ENCODE assay signal across 8 mouse cellular contexts in the genomic region with DNA sequence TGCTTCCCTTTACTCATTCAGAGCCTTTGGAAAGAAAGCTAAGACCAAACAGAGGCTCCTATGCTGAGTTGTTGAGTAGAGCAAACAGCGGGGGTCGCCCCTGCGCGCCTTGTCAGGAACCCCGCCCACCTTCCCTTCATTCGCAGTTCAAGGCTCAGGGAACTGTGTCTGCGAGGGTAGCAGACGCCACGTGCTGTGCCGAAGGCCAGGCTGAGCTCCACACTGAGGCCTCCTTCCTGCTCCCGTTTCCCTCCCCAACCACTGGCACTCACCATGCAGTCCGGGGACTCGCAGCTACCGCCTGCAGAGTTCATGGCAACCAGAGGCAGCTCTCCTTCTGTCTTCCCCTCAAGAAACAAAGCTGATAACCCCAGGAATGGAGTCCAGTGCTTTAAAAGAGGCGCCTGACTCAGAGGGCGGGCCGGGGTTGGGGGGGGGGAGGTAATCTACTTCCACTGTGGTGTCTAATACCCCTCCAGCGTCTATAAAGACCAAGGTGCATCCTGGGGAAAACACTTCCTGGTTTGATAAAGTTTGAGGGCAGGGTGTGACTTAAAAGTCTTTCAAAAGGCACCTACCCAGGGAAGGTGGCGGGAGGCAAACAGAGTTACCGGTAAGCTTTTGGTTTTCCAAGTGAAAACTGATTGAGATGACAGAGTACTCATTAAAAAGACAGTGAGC. TPM values are rescaled to one million over a fixed set of nuclear protein-coding genes. Genes with fewer than 3 reads are reported as not detected.
DNase-seq lines count a peak whose midpoint lies in the region; ATAC-seq and TF ChIP-seq lines count a peak whose summit lies in the region.

A gene (minus strand): TSS at position 324 of the 681 bp plus-strand sequence.

- TF ChIP-seq POLR2A in heart, adult 2 months (IDR thresholded peaks at IDR 0.05; ENCODE audit: insufficient read depth, low read depth, low read length), result no peak

- 8% methylated on average over 20 of the region's 20 CpGs for WGBS in heart, embryonic 13.5 days
- 25% methylated on average over 20 of the region's 20 CpGs for WGBS in heart, adult 2 months
- WGBS in embryonic facial prominence, embryonic 13.5 days, result 14% methylated on average over 20 of the region's 20 CpGs
- 13% methylated on average over 20 of the region's 20 CpGs for WGBS in limb, embryonic 12.5 days
- WGBS in neural tube, embryonic 13.5 days, result 11% methylated on average over 20 of the region's 20 CpGs

- TF ChIP-seq EP300 in heart, adult 2 months (IDR thresholded peaks at IDR 0.05; ENCODE audit: insufficient read depth, low read depth, low read length), result no peak

- H3K9ac ChIP-seq in heart, embryonic 13.5 days, result peak within 1 kb of the TSS; percentile 8; the same call in 1 of the 2 replicates
- H3K9ac ChIP-seq in heart, adult 2 months (ENCODE audit: low read depth, low read length), result no peak within 1 kb of the TSS
- H3K9ac ChIP-seq in embryonic facial prominence, embryonic 13.5 days, result no peak within 1 kb of the TSS
- H3K9ac ChIP-seq in limb, embryonic 12.5 days (replicated peaks), result no peak within 1 kb of the TSS
- no peak within 1 kb of the TSS for H3K9ac ChIP-seq in neural tube, embryonic 13.5 days

- no peaks in the 10 kb centered on the region for H3K9me3 ChIP-seq in heart, embryonic 13.5 days
- no peaks in the 10 kb centered on the region for H3K9me3 ChIP-seq in embryonic facial prominence, embryonic 13.5 days
- no peaks in the 10 kb centered on the region for H3K9me3 ChIP-seq in limb, embryonic 12.5 days
- H3K9me3 ChIP-seq in neural tube, embryonic 13.5 days, result no peaks in the 10 kb centered on the region

- no peak for TF ChIP-seq CTCF in heart, adult 2 months (IDR thresholded peaks at IDR 0.05)

- H3K36me3 ChIP-seq in heart, embryonic 13.5 days, result no peaks in the 10 kb centered on the region
- no peaks in the 10 kb centered on the region for H3K36me3 ChIP-seq in heart, adult 2 months (ENCODE audit: control insufficient read depth, insufficient read depth, low read length)
- H3K36me3 ChIP-seq in embryonic facial prominence, embryonic 13.5 days, result no peaks in the 10 kb centered on the region
- H3K36me3 ChIP-seq in limb, embryonic 12.5 days, result no peaks in the 10 kb centered on the region
- no peaks in the 10 kb centered on the region for H3K36me3 ChIP-seq in neural tube, embryonic 13.5 days

- no peaks in the 10 kb centered on the region for H3K79me2 ChIP-seq in heart, adult 2 months (replicated peaks; ENCODE audit: control insufficient read depth, insufficient read depth, low read length)

- peaks cover 30% of the 10 kb centered on the region for H3K27me3 ChIP-seq in heart, embryonic 13.5 days (replicated peaks)
- no peaks in the 10 kb centered on the region for H3K27me3 ChIP-seq in heart, adult 2 months (ENCODE audit: control insufficient read depth, insufficient read depth, low read length)
- H3K27me3 ChIP-seq in embryonic facial prominence, embryonic 13.5 days, result no peaks in the 10 kb centered on the region; the same call in 1 of the 2 replicates
- H3K27me3 ChIP-seq in limb, embryonic 12.5 days, result no peaks in the 10 kb centered on the region
- no peaks in the 10 kb centered on the region for H3K27me3 ChIP-seq in neural tube, embryonic 13.5 days

- no peak within 1 kb of the TSS for H3K27ac ChIP-seq in heart, embryonic 13.5 days (replicated peaks)
- no peak within 1 kb of the TSS for H3K27ac ChIP-seq in heart, adult 2 months
- no peak within 1 kb of the TSS for H3K27ac ChIP-seq in embryonic facial prominence, embryonic 13.5 days
- H3K27ac ChIP-seq in limb, embryonic 12.5 days, result no peak within 1 kb of the TSS
- H3K27ac ChIP-seq in neural tube, embryonic 13.5 days (replicated peaks), result no peak within 1 kb of the TSS

- no peak for DNase-seq in heart, adult 2 months
- no peak for DNase-seq in gastrocnemius, adult 8-10 months (ENCODE audit: low spot score in 2 of 2)
- DNase-seq in gastrocnemius, postnatal 4 days (ENCODE audit: low spot score in 2 of 2), result no peak
- DNase-seq in lung, postnatal 25 days (ENCODE audit: low spot score), result no peak

- intact Hi-C loops in heart, adult 2 months (cut with DNase I), result no loop called here

- ATAC-seq in heart, embryonic 13.5 days (ENCODE audit: extremely low read depth, insufficient number of reproducible peaks, low FRiP score, low TSS enrichment), result no peak
- no peak for ATAC-seq in embryonic facial prominence, embryonic 13.5 days (ENCODE audit: insufficient number of reproducible peaks, insufficient read depth, low FRiP score, low TSS enrichment, low read depth)
- ATAC-seq in limb, embryonic 12.5 days (ENCODE audit: insufficient number of reproducible peaks, insufficient read depth, low FRiP score, low TSS enrichment, low read depth), result no peak
- ATAC-seq in neural tube, embryonic 13.5 days (ENCODE audit: low read depth), result 0 out of 2 replicates have a peak, but pooled peaks have one; percentile 59

- peak within 1 kb of the TSS; percentile 55 for H3K4me2 ChIP-seq in heart, embryonic 13.5 days
- peak within 1 kb of the TSS; percentile 37 for H3K4me2 ChIP-seq in embryonic facial prominence, embryonic 13.5 days
- H3K4me2 ChIP-seq in limb, embryonic 12.5 days, result peak within 1 kb of the TSS; percentile 36
- peak within 1 kb of the TSS; percentile 41 for H3K4me2 ChIP-seq in neural tube, embryonic 13.5 days

- H3K4me1 ChIP-seq in heart, embryonic 13.5 days, result peaks cover 18% of the 10 kb centered on the region
- peaks cover 4% of the 10 kb centered on the region; the same call in 1 of the 2 replicates for H3K4me1 ChIP-seq in heart, adult 2 months (ENCODE audit: control insufficient read depth, insufficient read depth, low read length)
- H3K4me1 ChIP-seq in embryonic facial prominence, embryonic 13.5 days, result peaks cover 20% of the 10 kb centered on the region
- H3K4me1 ChIP-seq in limb, embryonic 12.5 days (replicated peaks), result peaks cover 20% of the 10 kb centered on the region
- H3K4me1 ChIP-seq in neural tube, embryonic 13.5 days (replicated peaks), result peaks cover 12% of the 10 kb centered on the region

- peak within 1 kb of the TSS; percentile 2; the same call in 1 of the 2 replicates for H3K4me3 ChIP-seq in heart, embryonic 13.5 days
- no peak within 1 kb of the TSS for H3K4me3 ChIP-seq in heart, adult 2 months
- no peak within 1 kb of the TSS for H3K4me3 ChIP-seq in embryonic facial prominence, embryonic 13.5 days
- H3K4me3 ChIP-seq in limb, embryonic 12.5 days (replicated peaks), result no peak within 1 kb of the TSS
- H3K4me3 ChIP-seq in neural tube, embryonic 13.5 days, result no peak within 1 kb of the TSS

RNA-seq across cellular contexts. Expression of the gene that starts here (rescaled TPM):
- polyA plus RNA-seq in heart, embryonic 13.5 days (2015; fragmentation: Nextera tagmentation; extraction: Ambion mirVana), result 0.23 and 0.27 TPM in 2 replicates
- under 1 TPM; 0.16 to 0.21 TPM for total RNA-seq in heart, adult 2 months (2021)
- polyA plus RNA-seq in heart, adult 2 months (2012; rRNA removed), result 0.55 and 0.76 TPM in 2 replicates
- polyA plus RNA-seq in embryonic facial prominence, embryonic 13.5 days (2015; fragmentation: Nextera tagmentation; extraction: Ambion mirVana), result 0.38 and 0.63 TPM in 2 replicates
- 0.37 and 0.56 TPM in 2 replicates for polyA plus RNA-seq in limb, embryonic 12.5 days (2016; fragmentation: Nextera tagmentation; extraction: Ambion mirVana)
- polyA plus RNA-seq in neural tube, embryonic 13.5 days (2015; fragmentation: Nextera tagmentation; extraction: Ambion mirVana), result 0.56 TPM in 2 replicates
- not detected for total RNA-seq in gastrocnemius, adult 8-10 months (2022)
- total RNA-seq in gastrocnemius, postnatal 4 days (2021), result under 1 TPM; 0.16 to 0.42 TPM

Comparison
In these comparisons a context has a peak if more than half of its experiments do, and no peak if none do; other contexts are left out.
1. Peak in ATAC-seq and H3K4me2 ChIP-seq in neural tube, embryonic 13.5 days; RNA of the gene not detected or under 1 TPM.